Mouse (Mus musculus): ENCODE data around the gene Vps25. TPM values are rescaled to one million over a fixed set of nuclear protein-coding genes. Genes with fewer than 3 reads are reported as not detected.
A peak's percentile ranks its signal among the peaks of the same experiment; 100 is the strongest.

Gene Vps25
- total RNA-seq, 1 experiment from 2014 or later: 62.9 TPM

DNA sequence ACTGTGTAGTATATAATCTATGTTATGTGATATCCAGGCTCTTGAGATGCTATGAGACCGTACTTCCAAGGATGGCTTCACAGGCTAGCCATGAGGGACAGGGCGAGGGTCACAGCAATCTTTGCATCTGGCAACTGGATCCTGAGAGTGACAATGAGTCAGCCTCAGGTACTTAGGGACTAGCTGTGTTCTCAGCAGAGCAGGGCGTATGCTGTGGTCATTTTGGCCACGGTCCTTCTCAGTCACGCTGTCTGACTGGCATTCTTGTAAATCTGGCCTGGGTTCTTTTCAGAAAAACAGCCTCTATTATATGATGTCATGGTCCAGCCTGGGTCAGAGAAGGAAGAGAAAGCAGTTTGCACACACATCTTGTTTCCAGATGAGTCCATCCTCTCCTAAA is 16.7 kb upstream of the Vps25 start:
- no peak for ATAC-seq (replicated peaks; ENCODE audit: insufficient number of reproducible peaks, low FRiP score, low TSS enrichment, poor library complexity, severe bottlenecking)

DNA sequence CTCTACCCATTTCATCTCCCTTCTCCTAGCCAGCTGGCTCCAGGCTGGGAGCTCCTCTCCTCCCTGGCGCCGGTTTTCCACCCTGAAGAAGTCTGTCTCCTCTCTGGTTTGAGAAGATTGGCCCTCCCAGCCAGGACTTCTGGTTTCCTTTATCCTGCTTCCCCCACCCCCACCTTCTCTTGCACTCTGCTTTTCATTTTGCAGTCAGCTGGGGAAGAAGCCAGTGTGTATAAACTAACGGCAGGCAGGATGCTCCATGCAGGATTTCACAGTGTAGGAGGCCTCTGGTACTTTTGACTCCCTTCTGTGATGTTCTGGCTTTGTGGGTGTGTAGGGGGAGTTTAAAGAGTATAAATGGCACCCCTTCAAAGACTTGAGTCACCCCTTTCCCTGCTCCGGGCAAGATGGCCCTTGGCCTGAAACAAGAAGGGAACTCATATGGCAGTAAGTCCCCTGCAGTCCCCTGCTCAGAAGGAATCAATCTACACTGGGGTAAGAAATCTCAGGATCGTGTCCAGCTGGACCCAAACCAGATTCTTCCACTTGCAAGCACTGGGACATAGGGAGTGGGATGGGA is 15.3 kb upstream of the Vps25 start:
- no peak for ATAC-seq (replicated peaks; ENCODE audit: insufficient number of reproducible peaks, low FRiP score, low TSS enrichment, poor library complexity, severe bottlenecking)

DNA sequence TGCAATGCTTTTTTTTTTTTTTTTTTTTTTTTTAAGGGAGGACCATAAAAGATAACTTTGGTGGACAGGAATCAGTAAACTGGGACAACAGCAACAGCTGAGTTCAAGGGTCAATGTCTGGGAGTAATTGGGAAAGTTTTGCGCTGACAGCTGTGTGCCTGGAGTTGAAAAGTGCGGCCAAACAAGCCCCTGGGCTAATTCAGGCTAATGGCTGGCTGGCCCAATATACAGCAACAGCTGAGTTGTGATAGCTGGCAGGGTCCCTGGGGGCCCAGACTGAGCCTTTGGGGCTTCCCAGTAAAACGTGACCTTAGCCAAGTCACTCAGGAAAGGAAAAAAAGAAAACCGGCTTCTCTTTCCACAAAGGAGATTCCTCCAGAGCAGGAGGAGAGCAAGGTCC is 8.4 kb upstream of the Vps25 start:
- no peak for ATAC-seq (replicated peaks; ENCODE audit: insufficient number of reproducible peaks, low FRiP score, low TSS enrichment, poor library complexity, severe bottlenecking)

DNA sequence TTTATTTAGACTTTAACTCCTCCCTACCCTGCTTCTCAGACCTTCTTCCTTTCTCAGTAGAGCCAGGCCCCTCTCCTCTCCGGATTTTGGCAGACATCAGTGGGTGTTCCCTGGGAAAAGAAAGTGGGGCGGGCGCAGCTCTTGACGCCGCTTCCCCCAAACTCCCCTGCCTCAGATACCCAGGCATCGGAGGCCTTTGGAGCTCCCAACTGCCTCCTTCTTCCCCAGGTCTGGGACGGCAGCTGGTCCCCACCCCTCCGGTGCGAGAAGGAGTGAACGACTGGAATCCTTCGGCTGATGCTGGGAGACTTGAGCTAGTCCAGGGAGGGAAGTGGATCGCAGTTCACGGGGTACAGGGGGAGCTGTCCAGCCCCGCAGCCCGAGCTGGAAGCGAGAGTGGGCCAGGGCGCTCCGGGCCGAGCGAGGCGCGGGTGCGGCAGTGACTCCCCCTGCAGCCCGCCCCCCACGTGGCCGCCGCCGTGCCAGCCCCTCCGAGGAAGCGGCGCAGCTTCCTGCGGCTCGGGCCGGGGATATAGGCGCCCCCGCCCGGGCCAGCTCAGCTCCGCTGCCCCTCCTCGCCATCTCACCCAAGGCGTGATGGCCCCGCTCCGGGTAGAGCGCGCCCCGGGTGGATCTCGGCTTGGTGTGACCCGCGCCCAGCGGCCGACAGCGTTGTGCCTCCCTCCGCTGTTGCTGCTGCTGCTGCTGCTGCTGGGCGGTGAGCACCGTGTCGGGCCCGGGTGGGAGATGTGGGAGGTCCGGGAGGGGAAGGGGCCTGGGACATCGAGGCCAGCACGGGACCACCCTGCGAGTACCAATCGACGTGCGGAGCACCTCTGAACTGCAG is 7.4 kb upstream of the Vps25 start, which contains the start of gene Ramp2:
Ramp2 (plus strand) TSS at position 174 of the 847 bp plus-strand sequence.
- ATAC-seq (replicated peaks; ENCODE audit: insufficient number of reproducible peaks, low FRiP score, low TSS enrichment, poor library complexity, severe bottlenecking): no peak

DNA sequence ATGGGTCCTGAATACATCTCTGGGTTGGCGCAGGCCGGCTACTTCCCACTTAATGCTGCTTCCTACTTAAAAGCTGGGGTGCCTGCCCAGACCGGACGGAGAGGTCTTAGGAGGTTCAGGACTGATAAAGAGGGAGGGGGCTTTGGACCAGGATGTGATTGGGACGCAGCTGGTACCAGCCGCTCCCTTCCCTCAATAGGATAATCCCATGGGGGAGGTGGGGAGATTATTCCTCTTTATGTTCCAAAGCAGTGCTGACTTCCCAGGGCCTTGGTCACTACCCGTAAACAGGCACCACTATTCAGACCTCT is 6.8 kb upstream of the Vps25 start:
- ATAC-seq (replicated peaks; ENCODE audit: insufficient number of reproducible peaks, low FRiP score, low TSS enrichment, poor library complexity, severe bottlenecking): no peak

DNA sequence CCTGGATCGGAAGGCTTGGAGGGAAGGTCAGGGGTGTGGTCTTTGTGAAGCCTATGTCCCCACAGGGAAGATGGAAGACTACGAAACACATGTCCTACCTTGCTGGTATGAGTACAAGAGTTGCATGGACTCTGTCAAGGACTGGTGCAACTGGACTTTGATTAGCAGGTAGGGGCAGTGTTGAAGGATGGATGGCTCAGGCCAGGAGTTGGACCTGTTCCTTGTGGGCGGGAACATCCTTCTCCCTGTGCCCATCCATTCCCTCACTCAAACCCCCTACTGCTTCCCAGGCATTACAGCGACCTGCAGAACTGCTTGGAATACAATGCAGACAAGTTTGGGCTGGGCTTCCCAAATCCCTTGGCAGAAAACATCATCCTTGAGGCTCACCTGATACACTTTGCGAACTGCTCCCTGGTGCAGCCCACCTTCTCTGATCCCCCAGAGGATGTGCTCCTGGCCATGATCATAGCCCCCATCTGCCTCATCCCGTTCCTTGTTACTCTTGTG is 5.9 kb upstream of the Vps25 start:
- no peak for ATAC-seq (replicated peaks; ENCODE audit: insufficient number of reproducible peaks, low FRiP score, low TSS enrichment, poor library complexity, severe bottlenecking)

DNA sequence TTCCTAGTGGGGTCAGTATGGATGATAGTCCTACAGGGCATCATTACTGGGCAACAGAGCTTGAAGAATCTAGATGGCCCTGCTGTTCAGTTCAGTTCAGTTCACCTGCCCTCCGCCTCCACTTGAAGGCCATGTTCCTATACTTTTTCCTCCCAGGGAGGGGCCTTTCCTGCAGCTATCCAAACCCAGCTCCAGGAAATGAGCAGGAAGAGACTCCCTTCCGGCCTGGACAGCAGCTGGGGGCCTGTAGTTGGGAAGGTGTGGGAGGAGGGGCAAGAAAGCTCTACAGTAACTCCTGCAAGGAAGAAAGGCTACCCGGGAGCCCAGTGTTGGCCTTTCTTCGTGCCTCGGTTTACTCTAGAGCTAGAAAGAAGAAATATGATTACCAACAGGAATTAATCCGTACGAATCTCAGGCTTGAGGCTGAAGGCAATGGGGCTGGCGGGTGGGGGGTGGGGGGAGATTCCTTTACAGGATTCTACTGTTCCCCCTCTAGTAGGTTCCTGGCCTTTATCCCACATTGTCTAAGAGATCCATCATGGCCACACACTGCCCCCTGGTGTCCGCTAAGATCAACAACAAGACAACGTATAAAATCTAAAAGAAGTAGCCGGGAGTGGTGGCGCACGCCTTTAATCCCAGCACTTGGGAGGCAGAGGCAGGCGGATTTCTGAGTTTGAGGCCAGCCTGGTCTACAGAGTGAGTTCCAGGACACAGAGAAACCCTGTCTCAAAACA is 5.1 kb upstream of the Vps25 start:
- ATAC-seq (replicated peaks; ENCODE audit: insufficient number of reproducible peaks, low FRiP score, low TSS enrichment, poor library complexity, severe bottlenecking): peak; percentile 55; the same call in 1 of the 2 replicates

DNA sequence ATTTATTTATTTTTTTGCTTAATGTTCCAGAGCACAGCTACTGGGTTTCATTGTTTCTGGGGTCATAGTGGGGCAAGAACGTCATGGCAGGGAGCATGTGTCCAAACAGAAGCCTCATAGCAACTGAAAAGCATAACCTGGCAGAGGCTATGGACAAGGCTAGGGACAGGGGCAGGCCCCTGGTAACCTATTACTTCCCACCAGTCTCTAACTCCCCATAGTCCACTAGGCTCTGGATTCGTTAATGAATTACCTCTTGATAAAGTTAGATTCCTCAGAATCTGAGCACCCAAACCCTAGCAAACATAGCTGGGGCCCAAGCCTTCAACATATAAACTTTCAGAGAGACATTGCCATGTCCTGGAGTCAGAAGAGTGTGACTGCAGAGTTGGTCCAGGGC is 2.5 kb upstream of the Vps25 start:
- no peak for ATAC-seq (replicated peaks; ENCODE audit: insufficient number of reproducible peaks, low FRiP score, low TSS enrichment, poor library complexity, severe bottlenecking)

DNA sequence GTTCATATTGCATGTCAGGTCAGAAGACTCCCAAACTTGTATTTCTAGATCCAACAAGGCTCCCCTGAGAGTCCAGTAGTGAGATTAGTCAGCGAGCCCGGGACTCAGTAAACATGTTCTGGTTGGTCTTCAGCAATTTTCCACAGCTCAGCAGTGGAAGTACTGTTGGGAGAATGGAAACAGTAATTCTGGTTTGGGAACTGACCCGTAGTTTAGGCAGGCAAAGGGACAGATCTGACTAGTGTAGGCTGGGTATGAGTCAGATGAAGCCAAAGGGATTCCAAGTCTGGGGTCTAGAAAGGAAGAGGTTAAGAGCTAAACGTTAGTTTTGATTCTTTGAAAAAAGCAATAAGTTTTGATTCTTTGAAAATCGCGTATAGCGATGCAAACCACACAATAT is 566 bp upstream of the Vps25 start:
- ATAC-seq (replicated peaks; ENCODE audit: insufficient number of reproducible peaks, low FRiP score, low TSS enrichment, poor library complexity, severe bottlenecking): no peak

DNA sequence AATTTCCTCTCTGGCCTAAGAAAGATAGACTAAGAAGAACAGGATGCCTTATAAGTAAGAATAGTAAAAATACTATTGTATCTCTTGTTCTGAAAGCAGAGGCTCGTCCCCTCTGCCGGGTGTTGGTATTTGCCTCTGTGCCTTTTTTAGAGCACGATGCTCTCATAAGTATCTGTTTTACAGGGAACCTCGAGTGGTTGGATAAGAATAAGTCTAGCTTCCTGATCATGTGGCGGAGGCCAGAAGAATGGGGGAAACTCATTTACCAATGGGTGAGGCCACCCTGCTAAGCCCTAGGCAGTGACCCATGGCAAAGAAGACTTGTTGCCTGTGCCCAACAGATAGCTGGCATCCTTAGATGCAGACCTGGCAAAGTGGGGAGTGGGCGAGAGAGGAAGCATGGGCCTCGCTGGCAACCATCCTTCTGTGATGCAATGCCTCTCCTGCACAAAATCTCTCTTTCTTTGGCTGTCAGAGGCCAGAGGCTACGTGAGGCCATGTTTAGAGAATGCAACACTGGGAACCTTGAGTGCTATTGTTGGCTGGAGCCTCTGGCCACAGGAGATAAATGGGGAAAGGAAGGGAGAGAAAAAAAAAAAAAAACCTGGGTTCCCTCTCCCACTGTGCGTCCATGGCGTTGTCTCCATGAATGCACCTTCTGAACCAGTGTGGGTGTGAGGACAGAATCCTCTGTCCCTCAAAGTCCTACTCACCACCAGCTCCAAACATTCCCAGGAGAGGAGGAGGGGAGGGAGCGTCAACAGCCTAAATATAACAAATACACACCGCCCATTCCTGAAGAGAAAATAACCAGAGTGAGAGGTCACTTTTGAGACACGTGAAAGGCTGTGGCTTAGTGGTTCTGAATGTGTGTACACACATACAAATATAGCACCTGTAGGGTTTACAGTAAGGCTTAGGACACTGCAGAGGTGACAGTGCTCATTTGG is 2.6 kb downstream of the Vps25 start:
- ATAC-seq (replicated peaks; ENCODE audit: insufficient number of reproducible peaks, low FRiP score, low TSS enrichment, poor library complexity, severe bottlenecking): no peak

DNA sequence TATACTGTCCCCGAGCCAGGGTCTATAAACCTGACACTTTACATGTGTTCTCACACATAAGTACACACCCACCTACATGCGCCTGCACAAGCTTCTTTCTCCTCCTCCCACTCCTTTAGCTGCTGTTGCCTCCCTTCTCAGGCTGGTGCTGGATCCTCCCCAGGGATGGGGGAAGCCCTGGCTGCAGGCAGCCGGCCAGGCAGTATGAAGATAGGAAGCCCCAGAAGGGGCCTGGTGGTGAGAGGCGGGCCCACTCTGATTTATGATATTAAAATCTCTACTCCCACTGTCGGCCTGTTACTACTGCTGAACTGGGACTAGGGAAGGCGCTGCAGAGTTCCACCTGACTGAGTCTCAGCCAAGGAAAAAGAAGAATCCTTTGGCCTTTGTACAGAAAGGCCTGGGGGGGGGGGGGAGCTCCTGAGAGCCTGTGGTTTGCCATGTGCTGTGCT is 5.8 kb downstream of the Vps25 start:
- ATAC-seq (replicated peaks; ENCODE audit: insufficient number of reproducible peaks, low FRiP score, low TSS enrichment, poor library complexity, severe bottlenecking): no peak

DNA sequence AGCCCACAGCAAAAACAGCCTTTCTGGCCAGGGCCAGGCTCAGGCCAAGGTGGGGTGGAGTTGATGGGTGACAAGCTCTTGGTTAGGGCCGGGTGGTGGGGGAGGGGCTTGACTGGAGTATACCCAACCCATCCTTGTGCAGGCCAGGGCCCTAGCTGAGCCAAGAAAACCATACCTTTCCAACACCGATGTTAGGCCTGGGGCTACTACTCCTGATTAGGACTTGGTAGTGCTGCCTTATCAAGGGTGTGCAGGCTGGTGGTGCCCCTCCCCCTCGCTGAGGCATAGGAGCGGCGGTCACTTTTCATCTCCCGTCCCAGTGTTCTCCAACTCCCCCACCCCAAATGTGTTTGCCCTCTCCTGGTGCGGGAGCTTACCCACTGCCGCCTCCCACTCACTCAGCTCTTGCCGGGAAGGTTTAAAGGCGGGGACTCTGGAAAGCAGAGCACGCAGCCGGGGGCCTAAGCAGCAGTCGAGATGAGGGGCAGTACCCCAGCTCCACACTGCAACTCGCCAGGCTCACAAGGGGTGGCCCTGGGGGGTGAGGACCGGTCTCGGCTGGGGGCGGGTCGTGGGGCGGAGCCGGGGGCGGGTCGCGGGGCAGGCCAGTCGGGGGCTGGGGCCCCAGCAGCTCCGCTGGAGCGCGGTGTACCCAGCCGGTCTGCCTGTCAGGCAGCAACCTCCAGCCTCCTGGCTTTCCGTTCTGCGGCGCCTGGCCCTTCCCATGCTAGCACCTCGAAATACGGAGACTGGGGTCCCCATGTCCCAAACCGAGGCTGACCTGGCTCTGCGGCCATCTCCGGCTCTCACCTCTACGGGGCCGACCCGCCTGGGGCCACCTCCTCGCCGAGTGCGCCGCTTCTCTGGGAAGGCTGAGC is 6.7 kb downstream of the Vps25 start, which contains the start of gene Wnk4:
Wnk4 (plus strand) TSS at position 620 of the 878 bp plus-strand sequence.
- ATAC-seq (replicated peaks; ENCODE audit: insufficient number of reproducible peaks, low FRiP score, low TSS enrichment, poor library complexity, severe bottlenecking): no peak

DNA sequence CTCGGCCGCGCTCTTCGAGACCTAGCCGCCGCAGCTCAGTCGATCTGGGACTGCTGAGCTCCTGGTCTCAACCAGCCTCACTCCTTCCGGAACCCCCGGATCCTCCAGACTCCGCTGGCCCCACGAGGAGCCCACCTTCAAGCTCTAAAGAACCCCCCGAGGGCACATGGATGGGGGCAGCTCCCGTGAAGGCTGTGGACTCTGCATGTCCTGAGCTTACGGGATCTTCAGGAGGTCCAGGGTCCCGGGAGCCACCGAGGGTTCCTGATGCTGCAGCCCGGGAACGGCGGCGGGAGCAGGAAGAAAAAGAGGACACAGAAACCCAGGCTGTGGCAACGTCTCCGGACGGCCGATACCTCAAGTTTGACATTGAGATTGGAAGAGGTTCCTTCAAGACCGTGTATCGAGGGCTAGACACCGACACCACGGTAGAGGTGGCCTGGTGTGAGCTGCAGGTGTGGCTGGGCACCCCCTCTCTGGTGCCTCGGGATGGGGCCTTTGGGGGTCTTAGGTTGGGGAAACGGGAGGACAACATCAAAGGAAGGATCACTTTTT is 7.4 kb downstream of the Vps25 start:
- no peak for ATAC-seq (replicated peaks; ENCODE audit: insufficient number of reproducible peaks, low FRiP score, low TSS enrichment, poor library complexity, severe bottlenecking)

DNA sequence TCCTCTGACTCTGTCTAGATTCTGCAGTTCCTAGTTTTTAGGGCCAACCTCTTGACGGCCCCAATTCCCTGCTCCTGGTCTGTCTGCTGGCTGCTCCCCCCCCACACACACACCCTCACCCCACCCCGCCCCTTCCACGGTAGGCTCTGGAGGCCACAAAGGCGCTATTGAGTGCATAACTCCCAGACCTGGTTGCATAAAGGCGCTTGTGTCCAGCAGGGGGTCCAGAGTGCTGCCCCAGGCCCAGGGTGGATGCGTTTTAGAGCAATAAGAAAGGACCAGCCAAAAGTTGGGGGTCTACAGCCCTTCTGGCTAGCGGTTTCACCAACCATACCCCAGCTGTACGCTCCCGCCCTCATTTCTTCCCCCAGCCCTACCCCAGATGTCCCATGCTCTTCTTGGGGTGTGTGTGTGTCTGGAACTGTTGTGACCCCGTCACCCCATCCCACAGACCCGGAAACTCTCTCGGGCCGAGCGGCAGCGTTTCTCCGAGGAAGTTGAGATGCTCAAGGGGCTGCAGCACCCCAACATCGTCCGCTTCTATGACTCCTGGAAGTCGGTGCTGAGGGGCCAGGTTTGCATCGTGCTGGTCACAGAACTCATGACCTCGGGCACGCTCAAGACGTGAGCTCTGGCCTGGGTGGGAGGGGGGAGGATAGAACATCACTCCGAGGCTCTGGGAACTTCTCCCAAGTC is 8.9 kb downstream of the Vps25 start:
- ATAC-seq (replicated peaks; ENCODE audit: insufficient number of reproducible peaks, low FRiP score, low TSS enrichment, poor library complexity, severe bottlenecking): no peak

DNA sequence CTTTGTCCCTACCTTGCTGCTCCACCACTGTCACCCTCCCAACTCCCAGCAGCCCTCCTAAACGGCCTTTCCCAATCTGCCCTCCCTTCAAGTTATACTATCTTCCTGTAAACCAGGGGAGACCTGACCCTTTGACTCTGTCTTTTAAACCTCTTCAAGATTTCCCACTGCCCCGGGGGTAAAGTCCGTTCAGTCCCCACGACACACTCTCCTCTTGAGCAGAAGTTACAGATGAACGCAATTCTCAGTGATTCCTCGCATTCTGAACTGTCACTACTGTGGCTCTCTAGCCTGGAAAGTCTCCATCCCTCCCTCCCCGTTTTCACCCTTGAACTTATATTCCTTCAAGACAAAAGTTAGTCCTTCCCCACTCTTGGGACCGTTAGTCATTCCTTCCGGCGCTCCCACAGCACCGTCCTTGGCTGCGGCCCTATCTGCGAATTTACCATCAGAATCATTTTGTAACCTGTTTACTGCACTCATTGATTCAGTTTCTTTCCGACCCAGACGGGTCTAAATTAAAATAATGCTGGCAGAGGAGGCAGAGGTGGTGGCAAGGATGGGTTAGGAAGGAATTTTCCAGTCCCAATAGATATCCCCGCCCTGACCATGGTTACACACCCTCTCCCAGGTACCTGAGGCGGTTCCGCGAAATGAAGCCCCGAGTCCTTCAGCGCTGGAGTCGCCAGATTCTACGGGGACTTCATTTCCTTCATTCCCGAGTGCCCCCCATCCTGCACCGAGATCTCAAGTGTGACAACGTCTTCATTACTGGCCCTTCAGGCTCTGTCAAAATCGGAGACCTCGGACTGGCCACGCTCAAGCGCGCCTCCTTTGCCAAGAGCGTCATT is 9.9 kb downstream of the Vps25 start:
- ATAC-seq (replicated peaks; ENCODE audit: insufficient number of reproducible peaks, low FRiP score, low TSS enrichment, poor library complexity, severe bottlenecking): no peak

DNA sequence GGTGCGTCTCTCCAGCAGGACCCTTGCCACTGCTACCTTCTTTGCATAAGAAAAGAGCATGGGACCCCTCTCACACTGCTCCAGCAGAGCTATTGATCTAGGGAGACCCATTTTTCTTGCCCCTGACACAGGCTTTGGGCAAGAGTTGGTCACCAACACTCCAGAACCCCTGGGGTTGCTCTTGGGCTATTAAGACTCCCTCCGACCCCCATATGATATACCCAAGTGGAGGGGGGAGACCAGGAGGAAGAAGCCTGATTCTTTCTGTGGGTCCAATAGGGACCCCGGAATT is 10.4 kb downstream of the Vps25 start:
- no peak for ATAC-seq (replicated peaks; ENCODE audit: insufficient number of reproducible peaks, low FRiP score, low TSS enrichment, poor library complexity, severe bottlenecking)

All from monocyte, adult 5-6 weeks (primary cell).